ENCODE assay signal across 8 mouse cellular contexts in genomic region chr11:59451086-59451485, GRCm38 (mm10). TPM values are rescaled to one million over a fixed set of nuclear protein-coding genes. Genes with fewer than 3 reads are reported as not detected.
DNase-seq lines count a peak whose midpoint lies in the region; ATAC-seq and TF ChIP-seq lines count a peak whose summit lies in the region.

Snap47 (minus strand) TSS chr11:59451186.

- H3K4me3 ChIP-seq in liver, adult 2 months (ENCODE audit: insufficient read depth, low read depth, low read length): peak within 1 kb of the TSS; percentile 93
- peak within 1 kb of the TSS; percentile 82 for H3K4me3 ChIP-seq in bone marrow macrophage, adult 2 months (ENCODE audit: insufficient read depth, low read length)
- peak within 1 kb of the TSS; percentile 77 for H3K4me3 ChIP-seq in heart, embryonic 11.5 days (ENCODE audit: low read depth, low read length)
- H3K4me3 ChIP-seq in neural tube, embryonic 13.5 days: peak within 1 kb of the TSS; percentile 65

- peak within 1 kb of the TSS; percentile 86 for H3K4me2 ChIP-seq in heart, embryonic 11.5 days
- peak within 1 kb of the TSS; percentile 85 for H3K4me2 ChIP-seq in neural tube, embryonic 13.5 days

- no peak for TF ChIP-seq CTCF in liver, adult 2 months (IDR thresholded peaks at IDR 0.05; ENCODE audit: low read depth, low read length)
- TF ChIP-seq CTCF in bone marrow macrophage, adult 2 months (IDR thresholded peaks at IDR 0.05; ENCODE audit: low read depth, low read length): no peak

- no peaks in the 10 kb centered on the region for H3K9me3 ChIP-seq in heart, embryonic 11.5 days (replicated peaks; ENCODE audit: control insufficient read depth, low read length)
- H3K9me3 ChIP-seq in neural tube, embryonic 13.5 days: no peaks in the 10 kb centered on the region

- peaks cover 13% of the 10 kb centered on the region for H3K4me1 ChIP-seq in liver, adult 2 months (ENCODE audit: control insufficient read depth, insufficient read depth, low read length)
- H3K4me1 ChIP-seq in bone marrow macrophage, adult 2 months (ENCODE audit: control insufficient read depth, insufficient read depth, low read length): peaks cover 16% of the 10 kb centered on the region
- peaks cover 9% of the 10 kb centered on the region for H3K4me1 ChIP-seq in heart, embryonic 11.5 days (ENCODE audit: control insufficient read depth, insufficient read depth, low read length)
- H3K4me1 ChIP-seq in neural tube, embryonic 13.5 days (replicated peaks): peaks cover 37% of the 10 kb centered on the region

- H3K27me3 ChIP-seq in liver, adult 2 months (ENCODE audit: control insufficient read depth, insufficient read depth, low read length): no peaks in the 10 kb centered on the region
- no peaks in the 10 kb centered on the region for H3K27me3 ChIP-seq in heart, embryonic 11.5 days (ENCODE audit: control insufficient read depth, insufficient read depth, low read length)
- H3K27me3 ChIP-seq in neural tube, embryonic 13.5 days: no peaks in the 10 kb centered on the region

- H3K9ac ChIP-seq in liver, adult 2 months (ENCODE audit: low read depth, low read length): peak within 1 kb of the TSS; percentile 95
- peak within 1 kb of the TSS; percentile 81 for H3K9ac ChIP-seq in heart, embryonic 11.5 days (ENCODE audit: low read depth, low read length)
- H3K9ac ChIP-seq in neural tube, embryonic 13.5 days: peak within 1 kb of the TSS; percentile 75

- no peak for TF ChIP-seq POLR2A in liver, adult 2 months (IDR thresholded peaks at IDR 0.05; ENCODE audit: extremely low read depth, insufficient read depth, low read length)
- no peak for TF ChIP-seq POLR2A in bone marrow macrophage, adult 2 months (IDR thresholded peaks at IDR 0.05; ENCODE audit: borderline replicate concordance, low read depth, low read length)

- no peak for DNase-seq in liver, adult 2 months (ENCODE audit: extremely low read depth, low read depth, low spot score)
- no peak for DNase-seq in liver
- DNase-seq in left cerebral cortex, adult 8-10 months (ENCODE audit: low spot score in 2 of 2): no peak
- no peak for DNase-seq in retina, postnatal 1 day
- no peak for DNase-seq in kidney, adult 8-10 months

- 86% methylated on average over 4 of the region's 4 CpGs for WGBS in liver, adult 2 months
- 56% methylated on average over 4 of the region's 4 CpGs for WGBS in heart, embryonic 11.5 days (ENCODE audit: insufficient replicate concordance)
- WGBS in neural tube, embryonic 13.5 days: 80% methylated on average over 4 of the region's 4 CpGs

- peaks cover 21% of the 10 kb centered on the region for H3K36me3 ChIP-seq in liver, adult 2 months (ENCODE audit: control insufficient read depth, insufficient read depth, low read length)
- peaks cover 9% of the 10 kb centered on the region for H3K36me3 ChIP-seq in heart, embryonic 11.5 days (ENCODE audit: control insufficient read depth, insufficient read depth, low read length)
- peaks cover 31% of the 10 kb centered on the region for H3K36me3 ChIP-seq in neural tube, embryonic 13.5 days

- ATAC-seq in heart, embryonic 11.5 days (replicated peaks; ENCODE audit: insufficient number of reproducible peaks, low FRiP score, low TSS enrichment): no peak
- ATAC-seq in neural tube, embryonic 13.5 days (ENCODE audit: low read depth): no peak

- peaks cover 16% of the 10 kb centered on the region for H3K79me2 ChIP-seq in liver, adult 2 months (ENCODE audit: control insufficient read depth, insufficient read depth, low read length)

- H3K27ac ChIP-seq in liver, adult 2 months (replicated peaks; ENCODE audit: insufficient read depth, low read depth, low read length): peak within 1 kb of the TSS; percentile 85
- H3K27ac ChIP-seq in bone marrow macrophage, adult 2 months (ENCODE audit: insufficient read depth, low read depth, low read length): 0 out of 2 replicates have a peak within 1 kb of the TSS, but pooled peaks have one; percentile 10
- peak within 1 kb of the TSS; percentile 51; the same call in 1 of the 2 replicates for H3K27ac ChIP-seq in heart, embryonic 11.5 days (ENCODE audit: low read depth, low read length)
- H3K27ac ChIP-seq in neural tube, embryonic 13.5 days (replicated peaks): peak within 1 kb of the TSS; percentile 88

RNA-seq across cellular contexts. Expression of gene Snap47, which starts in this region (rescaled TPM):
- 60.0 and 60.4 TPM in 2 replicates for total RNA-seq in liver, adult 2 months (2014; rRNA removed)
- polyA plus RNA-seq in liver, adult 2 months (2012; rRNA removed): 70.9 and 76.3 TPM in 2 replicates
- polyA plus RNA-seq in bone marrow macrophage, adult 2 months (2012; ENCODE audit: insufficient read depth, insufficient read length, missing spikeins): 17.1 and 18.0 TPM in 2 replicates
- 117 and 124 TPM in 2 replicates for polyA plus RNA-seq in heart, embryonic 11.5 days (2014; fragmentation: Nextera tagmentation; extraction: Ambion mirVana)
- 100 to 1,000 TPM; 364 to 399 (median 383) TPM for total RNA-seq in left cerebral cortex, adult 8-10 months (2022)
- polyA plus RNA-seq in neural tube, embryonic 13.5 days (2015; fragmentation: Nextera tagmentation; extraction: Ambion mirVana): 471 and 491 TPM in 2 replicates

Comparison
In these comparisons a context has a peak if more than half of its experiments do, and no peak if none do; other contexts are left out.
1. H3K27ac ChIP-seq: peak in every context shown above with its lines; median percentile 88 in neural tube, embryonic 13.5 days; 85 in liver, adult 2 months; 51 in heart, embryonic 11.5 days; 10 in bone marrow macrophage, adult 2 months.